Mouse (Mus musculus) heart, adult 2 months (tissue): ENCODE measurements around the gene Uqcrc2.

ENCODE experiments used
- CTCF ChIP-seq: fragments of 200-600 bp; IDR thresholded peaks from 2 replicates; pipeline ENCODE4 v1.8.1; 2022; ENCODE audit warnings: antibody characterized with exemption, mild to moderate bottlenecking, moderate library complexity
- EP300 ChIP-seq: fragments of 200-500 bp; IDR thresholded peaks from 2 replicates; pipeline ENCODE4 v1.6.1; 2011; ENCODE audit warnings: low read depth, low read length, control low read depth; ENCODE audit not compliant: insufficient read depth

DNA sequence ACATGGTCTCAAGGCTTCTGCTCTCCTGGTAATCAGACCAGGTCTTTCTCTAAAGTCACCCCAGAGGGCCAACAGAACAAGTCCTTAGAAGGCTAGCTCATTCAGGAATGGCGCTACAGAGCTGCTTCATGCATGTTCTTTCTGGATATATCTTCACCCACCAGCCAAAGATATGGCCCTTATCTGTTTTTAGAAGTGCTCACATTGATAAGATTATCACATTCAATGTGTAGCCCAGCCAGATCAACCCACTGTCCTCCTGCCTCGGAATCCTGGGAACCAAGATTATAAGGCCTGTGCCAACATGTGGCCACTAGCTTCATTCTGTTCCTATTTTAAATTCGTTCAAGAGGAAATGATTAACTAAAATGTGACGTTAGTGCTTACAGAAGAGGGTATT is 47.0 kb downstream of the Uqcrc2 start:
- no peak for TF ChIP-seq CTCF
- no peak for TF ChIP-seq EP300
